Mouse (Mus musculus): ENCODE data around the gene Znfx1.

DNA sequence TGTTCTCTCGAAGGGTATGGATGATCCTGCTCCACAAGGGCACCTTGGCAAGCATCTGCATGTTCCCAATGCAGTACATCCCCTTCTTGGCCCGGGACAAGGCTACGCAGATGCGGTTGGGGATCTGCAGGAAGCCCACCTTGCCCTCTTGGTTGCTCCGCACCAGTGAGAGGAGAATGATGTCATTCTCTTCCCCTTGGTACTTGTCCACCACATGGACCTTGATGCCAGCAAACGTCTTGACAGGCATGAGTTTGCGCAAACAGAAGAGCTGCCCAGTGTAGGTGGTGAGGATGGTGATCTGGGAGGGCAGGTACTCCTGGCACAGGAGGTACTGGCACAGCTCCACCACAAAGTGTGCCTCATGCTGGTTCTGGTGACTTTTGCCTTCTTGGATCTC lies 24.1 kb downstream of the Znfx1 start:
- TF ChIP-seq CTCF (IDR thresholded peaks at IDR 0.05; ENCODE audit: borderline replicate concordance, control insufficient read depth, extremely low read depth, insufficient read depth, low read length, poor library complexity) (no peak), POLR2A (IDR thresholded peaks at IDR 0.05; ENCODE audit: control insufficient read depth, extremely low read depth, insufficient read depth, low read length, poor library complexity) (no peak)

Measured in thymus, adult 2 months (tissue).